ENCODE assay signal across 14 mouse cellular contexts in genomic region chr10:127524646-127525255, GRCm38 (mm10). TPM values are rescaled to one million over a fixed set of nuclear protein-coding genes. Genes with fewer than 3 reads are reported as not detected.
A peak's percentile ranks its signal among the peaks of the same experiment; 100 is the strongest.
DNase-seq lines count a peak whose midpoint lies in the region; ATAC-seq lines count a peak whose summit lies in the region.
"Had no signal": no experiment of that assay in that cellular context is flagged by ENCODE, and none has a peak within 500 bp of the region (broad histone marks: within the 10 kb centered on the region; RNA-seq: fewer than 3 reads in every experiment).

No protein-coding gene starts in this region.

- 1% methylated on average over 23 of the region's 23 CpGs for WGBS in heart, embryonic 10.5 days
- 2% methylated on average over 15 of the region's 23 CpGs for WGBS in embryonic facial prominence, embryonic 14.5 days
- under 1% methylated on average over 23 of the region's 23 CpGs for WGBS in limb, embryonic 10.5 days
- WGBS in neural tube, embryonic 12.5 days = under 1% methylated on average over 23 of the region's 23 CpGs

- H3K4me2 ChIP-seq in embryonic facial prominence, embryonic 14.5 days (ENCODE audit: low read depth, low read length) = peak overlapping the region; percentile 16; the same call in 1 of the 2 replicates
- H3K4me2 ChIP-seq in neural tube, embryonic 12.5 days (replicated peaks) = peak overlapping the region; percentile 81
- H3K4me2 ChIP-seq: heart, embryonic 12.5 days; liver, embryonic 15.5 days had no signal

- H3K36me3 ChIP-seq in heart, embryonic 10.5 days = peaks cover 10% of the 10 kb centered on the region
- peaks cover 8% of the 10 kb centered on the region; the same call in 1 of the 2 replicates for H3K36me3 ChIP-seq in embryonic facial prominence, embryonic 14.5 days (ENCODE audit: control insufficient read depth, insufficient read depth, low read length)
- peaks cover 11% of the 10 kb centered on the region for H3K36me3 ChIP-seq in limb, embryonic 10.5 days
- peaks cover 8% of the 10 kb centered on the region for H3K36me3 ChIP-seq in neural tube, embryonic 12.5 days

- ATAC-seq in embryonic facial prominence, embryonic 14.5 days (ENCODE audit: low read depth) = no peak
- ATAC-seq in neural tube, embryonic 12.5 days (ENCODE audit: low FRiP score, low read depth) = no peak

- H3K27ac ChIP-seq in heart, embryonic 10.5 days = no peak overlapping the region
- no peak overlapping the region for H3K27ac ChIP-seq in embryonic facial prominence, embryonic 14.5 days (replicated peaks; ENCODE audit: low read depth, low read length)
- peak overlapping the region; percentile 27; the same call in 1 of the 2 replicates for H3K27ac ChIP-seq in limb, embryonic 10.5 days
- peak overlapping the region; percentile 42; the same call in 1 of the 2 replicates for H3K27ac ChIP-seq in neural tube, embryonic 12.5 days
- H3K27ac ChIP-seq: liver, embryonic 15.5 days had no signal

- peak overlapping the region; percentile 27; the same call in 1 of the 2 replicates for H3K4me3 ChIP-seq in heart, embryonic 10.5 days
- H3K4me3 ChIP-seq in embryonic facial prominence, embryonic 14.5 days (ENCODE audit: low read depth, low read length) = peak overlapping the region; percentile 14; the same call in 1 of the 2 replicates
- H3K4me3 ChIP-seq in limb, embryonic 10.5 days = peak overlapping the region; percentile 40
- no peak overlapping the region for H3K4me3 ChIP-seq in neural tube, embryonic 12.5 days
- H3K4me3 ChIP-seq: liver, embryonic 15.5 days had no signal

- intact Hi-C loops in heart, postnatal 10 days (cut with DNase I) = no loop called here

- H3K4me1 ChIP-seq in heart, embryonic 10.5 days = peaks cover 52% of the 10 kb centered on the region
- H3K4me1 ChIP-seq in embryonic facial prominence, embryonic 14.5 days (ENCODE audit: control insufficient read depth, insufficient read depth, low read length) = peaks cover 33% of the 10 kb centered on the region
- peaks cover 78% of the 10 kb centered on the region for H3K4me1 ChIP-seq in limb, embryonic 10.5 days
- peaks cover 75% of the 10 kb centered on the region for H3K4me1 ChIP-seq in neural tube, embryonic 12.5 days

- H3K9ac ChIP-seq in embryonic facial prominence, embryonic 14.5 days (ENCODE audit: low read depth, low read length) = no peak overlapping the region
- H3K9ac ChIP-seq in neural tube, embryonic 12.5 days = peak overlapping the region; percentile 29; the same call in 1 of the 2 replicates
- H3K9ac ChIP-seq: heart, embryonic 12.5 days; liver, embryonic 15.5 days had no signal

- H3K27me3 ChIP-seq in heart, embryonic 10.5 days (ENCODE audit: insufficient read depth, poor library complexity, severe bottlenecking) = peaks cover 70% of the 10 kb centered on the region
- H3K27me3 ChIP-seq in embryonic facial prominence, embryonic 14.5 days (replicated peaks; ENCODE audit: control insufficient read depth, insufficient read depth, low read length) = peaks cover 66% of the 10 kb centered on the region
- peaks cover 70% of the 10 kb centered on the region for H3K27me3 ChIP-seq in limb, embryonic 10.5 days (ENCODE audit: low read depth, poor library complexity, severe bottlenecking)
- H3K27me3 ChIP-seq in neural tube, embryonic 12.5 days (replicated peaks) = peaks cover 64% of the 10 kb centered on the region

- DNase-seq in heart, embryonic 10.5 days (ENCODE audit: low spot score) = no peak
- no peak for DNase-seq in heart, postnatal 10 days
- DNase-seq in embryonic facial prominence, embryonic 14.5 days (ENCODE audit: low spot score) = no peak
- DNase-seq in limb, embryonic 10.5 days (ENCODE audit: low spot score) = no peak
- DNase-seq in cerebellum, adult 9-11 months = no peak
- DNase-seq in kidney, postnatal 36 days = no peak
- DNase-seq in ovary, adult 18-20 months (ENCODE audit: low spot score) = no peak
- DNase-seq: adrenal gland, postnatal 36 days; cerebellum, postnatal 14 days; kidney, adult 18-20 months; right cerebral cortex, adult 18-20 months had no signal

- no peaks in the 10 kb centered on the region for H3K9me3 ChIP-seq in heart, embryonic 10.5 days
- no peaks in the 10 kb centered on the region for H3K9me3 ChIP-seq in embryonic facial prominence, embryonic 14.5 days (ENCODE audit: control insufficient read depth, low read length)
- H3K9me3 ChIP-seq in limb, embryonic 10.5 days (replicated peaks) = no peaks in the 10 kb centered on the region
- no peaks in the 10 kb centered on the region for H3K9me3 ChIP-seq in neural tube, embryonic 12.5 days
- H3K9me3 ChIP-seq: heart, embryonic 12.5 days; liver, embryonic 15.5 days had no signal

RNA-seq across cellular contexts. Expression of gene Shmt2, which starts 2.5 kb away (rescaled TPM):
- polyA plus RNA-seq in heart, embryonic 10.5 days (2016; fragmentation: Nextera tagmentation; extraction: Ambion mirVana) = 101 and 126 TPM in 2 replicates
- 10 to 100 TPM; 41.3 to 41.7 TPM for total RNA-seq in heart, postnatal 10 days (2021)
- 80.0 and 89.4 TPM in 2 replicates for polyA plus RNA-seq in embryonic facial prominence, embryonic 14.5 days (2014; fragmentation: Nextera tagmentation; extraction: Ambion mirVana)
- polyA plus RNA-seq in limb, embryonic 10.5 days (2016; fragmentation: Nextera tagmentation; extraction: Ambion mirVana) = 143 and 173 TPM in 2 replicates
- 74.2 and 76.9 TPM in 2 replicates for polyA plus RNA-seq in neural tube, embryonic 12.5 days (2016; fragmentation: Nextera tagmentation; extraction: Ambion mirVana)

RNA-seq across cellular contexts. Expression of gene Nxph4, which starts 9.6 kb away (rescaled TPM):
- 0.16 and 0.33 TPM in 2 replicates for polyA plus RNA-seq in heart, embryonic 10.5 days (2016; fragmentation: Nextera tagmentation; extraction: Ambion mirVana)
- 1 to 10 TPM; 1.3 to 1.8 TPM for total RNA-seq in heart, postnatal 10 days (2021)
- 5.2 and 6.1 TPM in 2 replicates for polyA plus RNA-seq in embryonic facial prominence, embryonic 14.5 days (2014; fragmentation: Nextera tagmentation; extraction: Ambion mirVana)
- polyA plus RNA-seq in limb, embryonic 10.5 days (2016; fragmentation: Nextera tagmentation; extraction: Ambion mirVana) = 0.54 and 1.0 TPM in 2 replicates
- 112 and 125 TPM in 2 replicates for polyA plus RNA-seq in neural tube, embryonic 12.5 days (2016; fragmentation: Nextera tagmentation; extraction: Ambion mirVana)
- polyA plus RNA-seq: liver, embryonic 15.5 days had no signal

RNA-seq across cellular contexts. Expression of gene Ndufa4l2, which starts 10.0 kb away (rescaled TPM):
- 7.8 and 9.0 TPM in 2 replicates for polyA plus RNA-seq in heart, embryonic 10.5 days (2016; fragmentation: Nextera tagmentation; extraction: Ambion mirVana)
- total RNA-seq in heart, postnatal 10 days (2021) = 10 to 100 TPM; 44.5 to 54.0 TPM
- polyA plus RNA-seq in embryonic facial prominence, embryonic 14.5 days (2014; fragmentation: Nextera tagmentation; extraction: Ambion mirVana) = 57.7 and 91.9 TPM in 2 replicates
- polyA plus RNA-seq in limb, embryonic 10.5 days (2016; fragmentation: Nextera tagmentation; extraction: Ambion mirVana) = 1.4 and 3.4 TPM in 2 replicates
- 7.3 and 7.6 TPM in 2 replicates for polyA plus RNA-seq in neural tube, embryonic 12.5 days (2016; fragmentation: Nextera tagmentation; extraction: Ambion mirVana)

RNA-seq across cellular contexts. Expression of gene Stac3, which starts 23.3 kb away (rescaled TPM):
- 0.22 and 0.84 TPM in 2 replicates for polyA plus RNA-seq in heart, embryonic 10.5 days (2016; fragmentation: Nextera tagmentation; extraction: Ambion mirVana)
- total RNA-seq in heart, postnatal 10 days (2021) = 1 to 10 TPM; 1.1 to 1.7 TPM
- 5.0 and 5.2 TPM in 2 replicates for polyA plus RNA-seq in embryonic facial prominence, embryonic 14.5 days (2014; fragmentation: Nextera tagmentation; extraction: Ambion mirVana)
- 0.40 and 0.76 TPM in 2 replicates for polyA plus RNA-seq in limb, embryonic 10.5 days (2016; fragmentation: Nextera tagmentation; extraction: Ambion mirVana)
- polyA plus RNA-seq in neural tube, embryonic 12.5 days (2016; fragmentation: Nextera tagmentation; extraction: Ambion mirVana) = 4.3 and 5.8 TPM in 2 replicates

Comparison
In these comparisons a context has a peak if more than half of its experiments do, and no peak if none do; other contexts are left out.
1. H3K27ac ChIP-seq: peak in limb, embryonic 10.5 days (single experiment) and neural tube, embryonic 12.5 days (single experiment); none in heart, embryonic 10.5 days (single experiment) and embryonic facial prominence, embryonic 14.5 days (single experiment).
2. RNA of gene Nxph4, which starts 9.6 kb away (polyA plus RNA-seq): 112 to 125 TPM in neural tube, embryonic 12.5 days; 5.2 to 6.1 TPM in embryonic facial prominence, embryonic 14.5 days, 0.54 to 1.0 TPM in limb, embryonic 10.5 days and 0.16 to 0.33 TPM in heart, embryonic 10.5 days; every median in the first group is over 10 times any median in the second.